Mouse (Mus musculus) layer of hippocampus, adult 11-12 months (tissue): ENCODE data around the gene Pnkp.
A peak's percentile ranks its signal among the peaks of the same experiment; 100 is the strongest.

Experiments
- DNase-seq: peaks from one replicate; pipeline ENCODE4 v3.0.0; 2022; ENCODE audit warnings: low spot score

Gene Pnkp

DNA sequence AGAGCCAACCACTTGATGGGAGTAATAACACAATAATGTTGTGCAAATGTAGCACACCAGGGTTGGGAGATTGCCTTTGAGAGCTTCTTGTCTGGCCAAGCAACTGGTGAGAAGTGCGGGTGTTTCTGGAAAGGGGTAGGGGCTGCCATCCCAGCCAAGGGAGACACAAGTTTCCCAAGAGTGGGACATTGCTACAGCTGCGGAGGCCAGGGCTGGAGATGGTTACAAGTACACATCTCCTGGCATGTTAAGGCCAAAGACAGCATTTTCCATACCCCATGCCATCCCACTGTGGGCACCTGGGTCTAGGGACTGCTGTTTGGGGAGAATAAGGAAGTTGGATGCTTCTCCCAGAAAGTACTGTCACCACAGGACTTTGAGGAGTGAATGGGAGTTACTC lies 3.9 kb upstream of the Pnkp start:
- DNase-seq = no peak

- no peak for DNase-seq
Observed at GRCm38 (mm10) chr7:44853596-44854355, 3.2 kb upstream of the Pnkp start.

DNA sequence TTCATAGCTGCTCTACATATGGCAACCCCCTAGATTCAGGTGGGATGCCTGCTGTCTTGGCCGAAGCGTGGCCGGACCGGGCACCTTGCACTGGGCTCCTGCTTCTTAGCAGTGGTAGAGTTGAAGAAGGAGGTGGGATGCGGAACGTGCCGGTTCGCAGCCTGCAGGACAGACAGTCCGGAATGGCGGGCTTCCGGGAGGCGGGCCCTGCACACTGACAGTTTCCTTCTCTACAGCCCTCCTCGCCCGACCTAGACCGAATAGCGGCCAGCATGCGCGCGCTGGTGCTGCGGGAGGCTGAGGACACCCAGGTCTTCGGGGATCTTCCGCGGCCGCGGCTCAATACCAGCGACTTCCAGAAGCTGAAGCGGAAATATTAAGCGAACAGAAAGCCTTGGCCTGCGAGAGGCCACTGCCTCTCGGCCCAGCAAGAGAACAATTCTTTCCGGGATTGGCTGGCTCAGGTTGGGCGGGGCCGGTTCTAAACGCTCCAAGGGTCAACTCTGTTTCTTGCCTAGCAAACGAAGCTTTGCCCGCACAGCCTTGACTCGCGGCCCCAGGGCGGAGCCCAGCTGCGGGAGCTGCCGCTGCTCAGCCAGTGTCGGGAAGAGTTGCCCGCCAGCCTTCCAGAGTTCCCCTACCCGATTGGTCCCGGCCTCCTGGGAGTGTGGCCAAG lies 2.4 kb upstream of the Pnkp start:
- DNase-seq = peak; percentile 79

GRCm38 (mm10) chr7:44855036-44855435 lies 1.9 kb upstream of the Pnkp start:
- DNase-seq = no peak

DNA sequence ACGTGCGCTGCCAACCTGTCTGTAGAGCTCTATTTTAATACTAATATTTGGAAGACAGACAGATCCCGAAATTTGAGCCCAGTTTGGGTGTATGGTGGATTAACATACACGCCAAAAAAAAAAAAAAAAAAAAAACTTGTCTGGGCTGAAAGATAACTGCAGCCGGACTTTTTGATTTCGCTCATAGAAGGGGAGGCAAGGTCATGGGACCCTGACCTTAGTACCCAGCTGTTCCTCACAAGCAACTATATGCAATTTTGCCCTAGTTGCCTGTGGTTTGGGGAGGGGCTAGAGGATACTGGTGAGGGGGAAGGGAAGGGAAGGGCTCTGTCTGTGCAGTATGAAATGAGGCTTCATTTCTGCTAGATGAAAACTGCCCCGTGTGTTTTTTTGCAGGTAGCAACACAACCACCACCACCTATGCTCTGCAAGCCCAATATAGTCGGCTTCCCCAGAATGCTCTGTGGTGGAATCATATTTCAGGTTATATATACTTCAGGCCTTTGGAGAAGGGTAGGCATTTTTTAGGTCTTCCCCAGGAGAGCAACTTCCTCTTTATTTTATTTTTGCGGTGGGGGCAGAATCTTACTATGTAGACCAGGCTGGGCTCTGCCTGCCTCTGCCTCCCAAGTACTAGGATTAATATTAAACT lies 548 bp upstream of the Pnkp start:
- DNase-seq = no peak

GRCm38 (mm10) chr7:44857905-44858304 lies 966 bp downstream of the Pnkp start:
- DNase-seq = no peak

DNA sequence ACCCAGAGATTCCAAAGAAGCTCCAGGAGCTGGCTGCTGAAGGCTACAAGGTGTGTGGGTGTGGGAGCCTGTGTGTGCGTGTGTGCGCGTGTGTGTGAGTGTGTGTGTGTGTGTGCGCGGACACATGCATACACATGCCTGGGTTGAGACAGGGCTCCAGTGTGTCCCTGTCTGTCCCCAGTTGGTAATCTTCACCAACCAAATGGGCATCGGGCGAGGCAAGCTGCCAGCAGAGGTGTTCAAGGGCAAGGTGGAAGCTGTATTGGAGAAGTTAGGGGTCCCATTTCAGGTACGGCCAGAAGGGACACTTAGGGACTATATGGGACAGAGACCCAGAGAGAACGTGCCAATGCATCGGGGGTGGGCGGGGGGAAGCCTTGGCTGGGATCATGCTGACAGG lies 3.0 kb downstream of the Pnkp start:
- DNase-seq = no peak

- no peak for DNase-seq
Observed at GRCm38 (mm10) chr7:44860576-44861428, 3.9 kb downstream of the Pnkp start.

GRCm38 (mm10) chr7:44861429-44861816 lies 4.5 kb downstream of the Pnkp start:
- no peak for DNase-seq

DNA sequence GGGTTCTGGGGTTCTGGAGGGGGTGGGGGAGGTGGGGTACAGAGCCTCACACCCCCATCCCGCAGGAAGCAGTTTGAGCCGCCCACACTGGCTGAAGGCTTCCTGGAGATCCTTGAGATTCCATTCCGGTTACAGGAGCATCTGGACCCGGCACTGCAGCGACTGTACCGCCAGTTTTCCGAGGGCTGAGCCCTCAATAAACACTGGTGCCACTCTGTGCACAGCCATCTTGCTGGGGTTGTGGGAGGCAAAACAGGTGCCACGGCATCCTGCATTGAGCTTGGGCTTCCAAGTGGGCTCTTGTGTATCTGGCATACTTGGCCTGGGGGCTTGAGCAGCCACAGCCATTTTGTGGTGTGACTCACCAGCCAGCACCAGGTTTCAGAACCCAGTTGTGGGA lies 5.5 kb downstream of the Pnkp start:
- DNase-seq = no peak

- DNase-seq = no peak
Observed at GRCm38 (mm10) chr7:44863210-44863609, 6.3 kb downstream of the Pnkp start.

DNA sequence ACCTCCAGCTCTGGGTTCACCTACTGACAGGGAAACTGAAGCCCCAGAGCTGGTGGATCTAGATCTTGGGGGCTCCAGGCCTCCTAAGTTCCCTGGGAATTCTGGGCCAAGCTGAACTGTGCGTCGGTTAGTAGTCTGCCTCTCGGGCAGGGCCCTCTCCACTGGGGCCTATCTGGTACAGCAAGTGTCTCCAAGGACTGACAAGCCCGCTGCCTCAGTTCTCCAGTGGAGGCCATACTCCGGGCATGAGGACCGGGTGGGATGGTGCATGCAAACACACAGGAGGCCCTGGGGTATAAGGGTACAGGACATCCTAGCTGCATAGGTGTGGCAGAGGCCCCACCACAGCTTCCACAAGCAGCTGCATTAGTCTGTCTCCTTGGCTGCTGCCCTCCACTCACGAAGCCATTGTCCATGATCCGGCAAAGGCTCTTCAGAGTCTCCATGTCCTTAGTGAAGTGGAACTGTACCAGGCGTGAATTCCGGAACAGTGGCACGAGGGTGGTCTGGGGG lies 7.1 kb downstream of the Pnkp start:
- DNase-seq = no peak

DNA sequence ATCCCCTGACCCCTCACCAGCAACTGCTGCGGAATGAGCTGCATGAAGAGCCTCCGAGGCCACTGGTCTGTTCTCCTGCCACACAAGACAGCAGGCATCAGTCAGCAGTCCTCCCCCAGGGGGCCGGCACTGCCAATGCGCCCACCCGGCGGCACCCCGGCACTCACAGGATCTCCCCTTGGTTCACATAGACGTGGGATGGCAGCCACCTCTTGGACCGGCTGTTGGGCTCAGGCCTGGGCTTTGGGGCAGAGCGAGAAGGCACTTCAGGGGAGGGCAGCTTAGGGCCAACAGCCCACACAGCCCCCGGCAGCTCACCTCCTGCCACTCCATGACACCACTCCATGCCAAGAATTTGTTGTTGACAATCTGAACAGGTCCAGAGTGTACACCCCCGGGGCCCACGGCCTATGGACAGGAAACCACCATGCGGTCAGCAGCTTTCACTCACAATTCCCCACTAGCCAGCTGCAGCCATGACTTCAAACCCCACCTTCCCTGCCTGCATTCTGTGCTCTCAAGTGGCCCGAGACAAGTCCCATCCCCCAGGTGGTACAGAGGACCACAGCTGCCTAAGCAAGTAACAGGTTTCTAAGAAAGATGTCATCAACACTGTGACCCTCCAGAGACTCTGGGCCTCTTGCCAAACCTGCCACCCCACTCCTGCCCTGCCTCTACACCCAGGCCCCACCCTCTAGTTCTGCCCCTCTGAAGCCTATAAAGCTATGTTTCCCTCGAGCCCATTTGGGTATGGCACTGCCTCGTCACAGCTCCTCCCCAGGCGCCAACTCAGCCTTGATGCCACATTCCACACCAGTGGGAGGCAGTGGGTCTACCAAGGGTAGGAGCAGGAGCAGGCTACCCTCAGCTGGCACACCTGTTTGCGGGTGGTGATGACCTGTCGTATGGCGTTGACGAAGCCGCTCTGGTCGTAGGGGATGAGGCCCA lies 7.9 kb downstream of the Pnkp start:
- DNase-seq = no peak

- no peak for DNase-seq
Observed at GRCm38 (mm10) chr7:44866276-44867009, 9.5 kb downstream of the Pnkp start.

DNA sequence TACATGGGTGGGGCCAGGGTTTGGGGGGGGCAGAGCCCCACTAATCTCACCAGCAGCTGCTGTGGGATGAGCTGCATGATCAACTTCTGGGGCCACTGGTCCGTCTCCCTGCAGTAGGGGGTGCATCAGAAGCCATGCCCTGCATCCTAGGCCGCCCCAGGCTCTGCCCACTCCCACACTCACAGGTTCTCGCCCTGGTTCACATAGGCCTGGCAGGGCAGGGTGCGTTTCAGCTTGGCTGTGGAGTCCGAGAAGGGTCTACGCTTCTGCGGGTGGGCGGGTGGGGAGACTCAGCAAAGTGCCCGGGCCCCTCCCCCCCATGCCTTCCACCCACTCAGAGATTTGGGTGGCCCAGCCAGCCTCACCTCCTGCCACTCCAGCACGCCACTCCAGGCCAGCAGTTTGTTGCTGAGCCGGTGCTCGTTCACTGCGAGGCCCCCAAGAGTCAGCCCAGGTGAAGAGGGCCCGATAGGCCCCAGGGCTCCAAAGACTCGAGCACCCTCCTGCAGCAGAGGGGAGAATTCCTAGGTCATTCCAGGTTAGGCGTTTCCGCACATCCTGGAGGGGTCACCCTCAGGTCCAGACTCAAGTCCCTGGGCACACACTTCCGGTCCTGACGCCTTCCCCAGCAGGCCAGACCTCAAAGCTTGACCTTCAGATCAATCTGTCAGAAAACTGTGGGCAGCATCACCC lies 10.2 kb downstream of the Pnkp start:
- DNase-seq = no peak

GRCm38 (mm10) chr7:44867802-44868201 lies 10.9 kb downstream of the Pnkp start:
- no peak for DNase-seq

GRCm38 (mm10) chr7:44868465-44868864 lies 11.5 kb downstream of the Pnkp start:
- DNase-seq = no peak

DNA sequence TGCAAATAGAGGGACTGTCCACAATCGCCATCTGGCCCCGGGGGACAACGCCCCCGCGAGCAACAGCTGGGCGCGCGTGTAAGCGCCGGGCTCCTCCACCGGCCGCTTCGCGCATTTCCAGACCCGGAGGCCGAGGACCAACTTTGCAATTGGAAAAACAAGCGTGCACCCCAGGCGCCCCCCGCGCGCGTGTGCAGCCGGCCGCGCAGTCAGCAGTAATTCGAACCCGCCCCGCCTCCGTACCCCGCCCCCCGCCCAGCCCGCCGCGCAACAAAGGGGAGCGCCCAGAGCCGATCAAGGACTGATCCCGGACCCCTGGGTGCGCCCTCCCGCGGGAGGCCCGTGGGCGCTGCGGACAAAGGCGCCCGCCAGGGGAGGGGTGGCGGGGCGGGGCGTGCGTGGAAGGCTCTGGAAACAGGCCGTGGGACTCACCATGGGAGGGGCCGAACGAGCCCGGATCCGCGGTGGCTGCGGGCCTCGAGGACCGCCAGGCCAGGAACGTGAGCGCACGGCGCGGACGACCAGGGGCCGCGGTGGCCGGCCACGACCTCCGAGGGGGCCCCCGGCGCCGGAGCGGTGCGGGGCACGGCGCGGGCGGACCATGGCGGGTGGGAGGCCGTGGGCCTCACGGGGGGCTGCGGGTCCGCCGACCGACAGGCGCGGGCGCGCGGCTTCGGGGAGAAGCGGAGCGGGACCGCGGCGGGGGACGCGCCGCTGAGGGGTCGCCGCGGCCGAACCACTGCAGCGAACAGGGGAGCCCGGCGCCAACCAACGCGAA lies 12.2 kb downstream of the Pnkp start:
- DNase-seq = peak; percentile 66
